Mouse (Mus musculus): ENCODE measurements around the gene 4930568D16Rik.

DNA sequence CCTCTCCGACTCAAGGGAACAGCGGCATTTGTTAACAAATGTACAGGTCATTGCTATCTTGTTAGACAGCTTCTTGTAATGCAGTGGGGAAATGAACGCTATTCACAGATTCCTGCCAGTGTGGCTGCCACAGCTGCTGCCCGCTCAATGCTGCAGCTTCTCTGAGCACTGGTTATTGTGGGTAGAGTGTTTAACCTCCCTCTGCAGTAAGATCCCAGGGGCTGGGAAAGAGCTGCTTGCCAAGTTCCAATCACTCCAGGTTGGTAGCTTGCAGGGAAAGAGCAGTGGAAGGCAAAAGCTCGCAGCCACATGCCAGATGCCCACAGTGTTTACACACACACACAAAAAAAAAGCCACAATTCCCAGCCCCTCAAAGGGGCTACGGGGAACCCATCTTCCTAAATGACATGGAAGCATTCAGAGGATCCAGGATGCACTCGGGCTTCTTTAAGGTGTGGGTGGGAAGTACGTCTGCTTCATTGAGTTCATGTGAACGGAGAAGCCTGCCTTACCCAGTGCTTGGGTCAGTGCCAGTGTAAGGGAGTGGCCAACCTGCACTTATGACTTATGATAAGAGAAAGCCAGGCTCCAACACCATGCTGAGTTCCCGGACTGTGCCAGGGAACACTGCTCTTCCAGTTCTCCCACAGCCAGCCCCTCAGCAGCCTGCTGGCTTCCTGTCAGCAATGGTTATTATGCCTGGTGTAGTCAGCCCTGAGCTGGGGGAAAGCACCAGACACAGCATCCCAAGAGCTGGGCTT, 44.9 kb downstream of the 4930568D16Rik start:
- TF ChIP-seq POLR2A (IDR thresholded peaks at IDR 0.05; ENCODE audit: borderline replicate concordance, insufficient read depth, low read length) (no peak), CTCF (IDR thresholded peaks at IDR 0.05; ENCODE audit: borderline replicate concordance, insufficient read depth, low read depth, low read length) (no peak)
